Mouse (Mus musculus): ENCODE data around the gene Smc3. TPM values are rescaled to one million over a fixed set of nuclear protein-coding genes. Genes with fewer than 3 reads are reported as not detected.

Gene Smc3
- polyA plus RNA-seq, 1 experiment from 2014 or later: 79.1 TPM

- Histone ChIP-seq H3K4me1 (peaks cover 8% of the 10 kb centered on the region), H3K9me3 (no peaks in the 10 kb centered on the region; the same call in 1 of the 2 replicates), H3K27me3 (replicated peaks; ENCODE audit: low read depth, poor library complexity, severe bottlenecking) (no peaks in the 10 kb centered on the region), H3K36me3 (replicated peaks) (no peaks in the 10 kb centered on the region), H3K4me3 (no peak overlapping the region), H3K27ac (replicated peaks) (no peak overlapping the region)
- 71% methylated on average over 3 of the region's 3 CpGs for WGBS
- no peak for DNase-seq (ENCODE audit: low spot score)
Observed at GRCm38 (mm10) chr19:53568553-53568952, 31.6 kb upstream of the Smc3 start.

GRCm38 (mm10) chr19:53571056-53571455 lies 29.1 kb upstream of the Smc3 start:
- Histone ChIP-seq H3K9me3 (no peaks in the 10 kb centered on the region; the same call in 1 of the 2 replicates), H3K27ac (replicated peaks) (no peak overlapping the region), H3K36me3 (replicated peaks) (no peaks in the 10 kb centered on the region), H3K4me3 (no peak overlapping the region), H3K27me3 (replicated peaks; ENCODE audit: low read depth, poor library complexity, severe bottlenecking) (no peaks in the 10 kb centered on the region), H3K4me1 (peaks cover 10% of the 10 kb centered on the region)
- DNase-seq (ENCODE audit: low spot score): peak; percentile 1
- 87% methylated on average over 4 of the region's 4 CpGs for WGBS

GRCm38 (mm10) chr19:53571501-53572428 lies 28.4 kb upstream of the Smc3 start:
- peak; percentile 7 for DNase-seq (ENCODE audit: low spot score)
- WGBS: 83% methylated on average over 18 of the region's 18 CpGs

GRCm38 (mm10) chr19:53572607-53573006 lies 27.6 kb upstream of the Smc3 start:
- Histone ChIP-seq H3K36me3 (replicated peaks) (no peaks in the 10 kb centered on the region), H3K4me3 (no peak overlapping the region), H3K27ac (replicated peaks) (no peak overlapping the region), H3K27me3 (replicated peaks; ENCODE audit: low read depth, poor library complexity, severe bottlenecking) (no peaks in the 10 kb centered on the region), H3K9me3 (no peaks in the 10 kb centered on the region), H3K4me1 (peaks cover 13% of the 10 kb centered on the region)
- peak; percentile 3 for DNase-seq (ENCODE audit: low spot score)
- 88% methylated on average over 12 of the region's 12 CpGs for WGBS

More at GRCm38 (mm10) chr19:53571501-53572428, 28.4 kb upstream of the Smc3 start:
- Histone ChIP-seq H3K36me3 (replicated peaks) (no peaks in the 10 kb centered on the region), H3K9me3 (no peaks in the 10 kb centered on the region; the same call in 1 of the 2 replicates), H3K4me3 (no peak overlapping the region), H3K4me1 (peaks cover 10% of the 10 kb centered on the region), H3K27me3 (replicated peaks; ENCODE audit: low read depth, poor library complexity, severe bottlenecking) (no peaks in the 10 kb centered on the region), H3K27ac (replicated peaks) (no peak overlapping the region)

GRCm38 (mm10) chr19:53573151-53573550 lies 27.0 kb upstream of the Smc3 start:
- Histone ChIP-seq H3K9me3 (no peaks in the 10 kb centered on the region), H3K27ac (replicated peaks) (no peak overlapping the region), H3K36me3 (replicated peaks) (no peaks in the 10 kb centered on the region), H3K27me3 (replicated peaks; ENCODE audit: low read depth, poor library complexity, severe bottlenecking) (no peaks in the 10 kb centered on the region), H3K4me3 (no peak overlapping the region), H3K4me1 (peaks cover 13% of the 10 kb centered on the region)
- peak; percentile 5 for DNase-seq (ENCODE audit: low spot score)
- WGBS: 90% methylated on average over 3 of the region's 3 CpGs

GRCm38 (mm10) chr19:53574131-53574530 lies 26.1 kb upstream of the Smc3 start:
- 62% methylated on average over 8 of the region's 8 CpGs for WGBS

GRCm38 (mm10) chr19:53574546-53574945 lies 25.7 kb upstream of the Smc3 start:
- DNase-seq (ENCODE audit: low spot score): no peak
- WGBS: 89% methylated on average over 7 of the region's 7 CpGs
- no peaks in the 10 kb centered on the region for H3K27me3 ChIP-seq (replicated peaks; ENCODE audit: low read depth, poor library complexity, severe bottlenecking)

More at GRCm38 (mm10) chr19:53574131-53574530, 26.1 kb upstream of the Smc3 start:
- no peaks in the 10 kb centered on the region for H3K9me3 ChIP-seq
- peak; percentile 4 for DNase-seq (ENCODE audit: low spot score)
- H3K27ac ChIP-seq (replicated peaks): no peak overlapping the region
- H3K4me1 ChIP-seq: peaks cover 9% of the 10 kb centered on the region; the same call in 1 of the 2 replicates
- no peaks in the 10 kb centered on the region for H3K27me3 ChIP-seq (replicated peaks; ENCODE audit: low read depth, poor library complexity, severe bottlenecking)
- no peaks in the 10 kb centered on the region for H3K36me3 ChIP-seq (replicated peaks)
- no peak overlapping the region for H3K4me3 ChIP-seq

GRCm38 (mm10) chr19:53575296-53576010 lies 24.7 kb upstream of the Smc3 start:
- H3K27me3 ChIP-seq (replicated peaks; ENCODE audit: low read depth, poor library complexity, severe bottlenecking): no peaks in the 10 kb centered on the region
- H3K4me3 ChIP-seq: no peak overlapping the region
- no peak overlapping the region for H3K27ac ChIP-seq (replicated peaks)
- peaks cover 9% of the 10 kb centered on the region; the same call in 1 of the 2 replicates for H3K4me1 ChIP-seq
- 83% methylated on average over 4 of the region's 4 CpGs for WGBS
- no peaks in the 10 kb centered on the region for H3K9me3 ChIP-seq
- no peaks in the 10 kb centered on the region for H3K36me3 ChIP-seq (replicated peaks)
- no peak for DNase-seq (ENCODE audit: low spot score)

More at GRCm38 (mm10) chr19:53574546-53574945, 25.7 kb upstream of the Smc3 start:
- Histone ChIP-seq H3K4me3 (no peak overlapping the region), H3K27ac (replicated peaks) (no peak overlapping the region), H3K9me3 (no peaks in the 10 kb centered on the region), H3K4me1 (peaks cover 9% of the 10 kb centered on the region; the same call in 1 of the 2 replicates), H3K36me3 (replicated peaks) (no peaks in the 10 kb centered on the region)

- peaks cover 9% of the 10 kb centered on the region; the same call in 1 of the 2 replicates for H3K4me1 ChIP-seq
- no peaks in the 10 kb centered on the region for H3K9me3 ChIP-seq
- no peak overlapping the region for H3K27ac ChIP-seq (replicated peaks)
- H3K36me3 ChIP-seq (replicated peaks): no peaks in the 10 kb centered on the region
- no peaks in the 10 kb centered on the region for H3K27me3 ChIP-seq (replicated peaks; ENCODE audit: low read depth, poor library complexity, severe bottlenecking)
- 86% methylated on average over 7 of the region's 7 CpGs for WGBS
- no peak for DNase-seq (ENCODE audit: low spot score)
- no peak overlapping the region for H3K4me3 ChIP-seq
Observed at GRCm38 (mm10) chr19:53576061-53576460, 24.1 kb upstream of the Smc3 start.

- DNase-seq (ENCODE audit: low spot score): no peak
- Histone ChIP-seq H3K27me3 (replicated peaks; ENCODE audit: low read depth, poor library complexity, severe bottlenecking) (no peaks in the 10 kb centered on the region), H3K27ac (replicated peaks) (no peak overlapping the region), H3K9me3 (no peaks in the 10 kb centered on the region), H3K4me3 (no peak overlapping the region), H3K4me1 (peaks cover 5% of the 10 kb centered on the region; the same call in 1 of the 2 replicates), H3K36me3 (replicated peaks) (no peaks in the 10 kb centered on the region)
- WGBS: 75% methylated on average over 11 of the region's 11 CpGs
Observed at GRCm38 (mm10) chr19:53577025-53577800, 23.0 kb upstream of the Smc3 start.

GRCm38 (mm10) chr19:53578597-53579252 lies 21.5 kb upstream of the Smc3 start:
- Histone ChIP-seq H3K4me3 (no peak overlapping the region), H3K4me1 (peaks cover 5% of the 10 kb centered on the region; the same call in 1 of the 2 replicates), H3K36me3 (replicated peaks) (no peaks in the 10 kb centered on the region), H3K9me3 (peaks cover under 1% of the 10 kb centered on the region; the same call in 1 of the 2 replicates), H3K27me3 (replicated peaks; ENCODE audit: low read depth, poor library complexity, severe bottlenecking) (no peaks in the 10 kb centered on the region), H3K27ac (replicated peaks) (no peak overlapping the region)
- WGBS: 14% methylated on average over 8 of the region's 8 CpGs
- DNase-seq (ENCODE audit: low spot score): peak; percentile 61

Measured in embryonic facial prominence, embryonic 10.5 days (tissue).